In the genomic region with DNA sequence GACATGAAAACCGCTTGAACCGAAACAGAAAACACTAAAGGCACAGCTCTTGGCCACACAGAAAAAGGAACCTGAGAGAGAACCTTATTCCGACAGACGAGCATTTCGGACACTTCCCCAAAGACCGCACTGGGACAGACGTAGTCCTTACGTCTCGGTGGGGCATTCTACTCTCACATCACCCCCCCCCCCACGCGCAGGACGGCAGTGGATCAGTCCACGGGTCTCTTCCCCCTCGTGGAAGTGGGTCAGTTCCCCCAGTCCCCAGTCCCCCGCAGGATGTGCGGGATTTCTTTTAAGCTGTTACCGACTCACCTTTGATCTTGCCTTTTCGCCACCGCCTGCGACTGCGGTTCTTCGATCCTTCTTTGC, we compare ENCODE assay signal across 8 mouse cellular contexts. TPM values are rescaled to one million over a fixed set of nuclear protein-coding genes. Genes with fewer than 3 reads are reported as not detected.
DNase-seq lines count a peak whose midpoint lies in the region; ATAC-seq and TF ChIP-seq lines count a peak whose summit lies in the region.

No protein-coding gene starts in this region.

- peak overlapping the region; percentile 29; the same call in 1 of the 2 replicates for H3K27ac ChIP-seq in heart, embryonic 13.5 days (replicated peaks)
- H3K27ac ChIP-seq in MEL (ENCODE audit: control insufficient read depth, low read depth, low read length) (peak overlapping the region; percentile 32), macrophage (peak overlapping the region; percentile 87)

- WGBS in heart, embryonic 13.5 days: under 1% methylated on average over 22 of the region's 22 CpGs
- under 1% methylated on average over 22 of the region's 22 CpGs for WGBS in macrophage (ENCODE audit: missing documents)

- DNase-seq in heart, postnatal 14 days: no peak
- peak; percentile 73 for DNase-seq in MEL (ENCODE audit: low read depth, low spot score)
- DNase-seq in left cerebral cortex, postnatal 25 days (ENCODE audit: low spot score in 2 of 2): no peak
- DNase-seq in frontal cortex, postnatal 36 days (ENCODE audit: low spot score in 2 of 2): no peak
- DNase-seq in layer of hippocampus, adult 18-20 months (ENCODE audit: low spot score in 2 of 2): no peak

- H3K27me3 ChIP-seq in heart, embryonic 13.5 days (replicated peaks): no peaks in the 10 kb centered on the region
- no peaks in the 10 kb centered on the region for H3K27me3 ChIP-seq in MEL (ENCODE audit: control insufficient read depth in 1 of 2, insufficient read depth in 2 of 2, low read length in 2 of 2)

- no peak for TF ChIP-seq POLR2A in MEL (IDR thresholded peaks at IDR 0.05; ENCODE audit: control insufficient read depth in 1 of 2, insufficient read depth in 1 of 2, low read depth in 1 of 2, low read length in 2 of 2, poor library complexity in 1 of 2)

- ATAC-seq in heart, embryonic 13.5 days (ENCODE audit: extremely low read depth, insufficient number of reproducible peaks, low FRiP score, low TSS enrichment): no peak
- ATAC-seq in granulocyte monocyte progenitor cell, adult 5-6 weeks (replicated peaks; ENCODE audit: poor library complexity, severe bottlenecking): peak; percentile 63

- intact Hi-C loops in heart, postnatal 14 days (cut with DNase I): loop anchor here (5.0 kb wide), 1 partner anchor 153 kb away; no protein-coding TSS in a partner anchor
- intact Hi-C loops in left cerebral cortex, postnatal 25 days (cut with DNase I): loop anchor here (5.0 kb wide), 1 partner anchor 158 kb away; a partner anchor contains a TSS

- TF ChIP-seq RAD21 in MEL (IDR thresholded peaks at IDR 0.05; ENCODE audit: low read depth, low read length): no peak

- H3K79me2 ChIP-seq in MEL (ENCODE audit: control insufficient read depth, insufficient read depth, low read length, poor library complexity) (no peaks in the 10 kb centered on the region; the same call in 1 of the 2 replicates), macrophage (ENCODE audit: inconsistent target) (peaks cover 46% of the 10 kb centered on the region)

- peak overlapping the region; percentile 90 for H3K4me2 ChIP-seq in heart, embryonic 13.5 days

- peak overlapping the region; percentile 87 for H3K9ac ChIP-seq in heart, embryonic 13.5 days
- peak overlapping the region; percentile 69 for H3K9ac ChIP-seq in MEL (ENCODE audit: control insufficient read depth, low read depth, low read length, poor library complexity, severe bottlenecking)

- peak overlapping the region; percentile 70 for H3K4me3 ChIP-seq in heart, embryonic 13.5 days
- H3K4me3 ChIP-seq in MEL (ENCODE audit: control insufficient read depth in 1 of 2, insufficient read depth in 1 of 2, low read depth in 2 of 2, low read length in 2 of 2): peak overlapping the region; percentile 63 to 93
- peak overlapping the region; percentile 74 for H3K4me3 ChIP-seq in macrophage (ENCODE audit: inconsistent target)

- no peak for TF ChIP-seq CTCF in MEL (IDR thresholded peaks at IDR 0.05 in 2 of 3, conservative IDR thresholded peaks at IDR 0.05 in 1 of 3; ENCODE audit: control insufficient read depth in 1 of 3, insufficient read depth in 1 of 3, low read depth in 2 of 3, low read length in 3 of 3, poor library complexity in 1 of 3, severe bottlenecking in 1 of 3)

- H3K36me3 ChIP-seq in heart, embryonic 13.5 days: no peaks in the 10 kb centered on the region
- H3K36me3 ChIP-seq in MEL (ENCODE audit: control insufficient read depth in 1 of 2, insufficient read depth in 2 of 2, low read length in 2 of 2) (peaks cover 0 to 10% of the 10 kb centered on the region in 2 experiments; a peak in 2 of 4 replicates), macrophage (ENCODE audit: inconsistent target) (no peaks in the 10 kb centered on the region)

- H3K4me1 ChIP-seq in heart, embryonic 13.5 days: peaks cover 31% of the 10 kb centered on the region
- peaks cover 5 to 15% of the 10 kb centered on the region in 2 experiments; a peak in 3 of 4 replicates for H3K4me1 ChIP-seq in MEL (ENCODE audit: control insufficient read depth in 1 of 2, insufficient read depth in 2 of 2, low read length in 2 of 2)

- no peaks in the 10 kb centered on the region for H3K9me3 ChIP-seq in heart, embryonic 13.5 days
- H3K9me3 ChIP-seq in MEL (replicated peaks; ENCODE audit: insufficient read depth, low read length): no peaks in the 10 kb centered on the region

- 0 out of 4 replicates have a peak, but pooled peaks of 1 of the 2 experiments have one; percentile 5 for TF ChIP-seq EP300 in MEL (IDR thresholded peaks at IDR 0.05; ENCODE audit: low read depth in 1 of 2, low read length in 2 of 2)

TF ChIP-seq in MEL, 35 proteins besides CTCF, POLR2A, EP300 and RAD21:
- TF ChIP-seq E2F4 (IDR thresholded peaks at IDR 0.05; ENCODE audit: borderline replicate concordance, low read depth, low read length) (no peak), TBP (IDR thresholded peaks at IDR 0.05; ENCODE audit: low read depth, low read length) (0 out of 2 replicates have a peak, but pooled peaks have one; percentile 9), USF1 (IDR thresholded peaks at IDR 0.05; ENCODE audit: low read depth, low read length) (no peak), BHLHE40 (IDR thresholded peaks at IDR 0.05; ENCODE audit: borderline replicate concordance, low read depth, low read length) (no peak), NELFE (IDR thresholded peaks at IDR 0.05; ENCODE audit: low read depth, low read length) (0 out of 2 replicates have a peak, but pooled peaks have one; percentile 46), MYC (IDR thresholded peaks at IDR 0.05; ENCODE audit: low read depth, low read length) (no peak)

RNA-seq across cellular contexts. Expression of a gene that starts 3.3 kb away (rescaled TPM):
- 5.7 and 6.9 TPM in 2 replicates for polyA plus RNA-seq in heart, embryonic 13.5 days (2015; fragmentation: Nextera tagmentation; extraction: Ambion mirVana)
- 10 to 100 TPM; 43.2 to 55.0 TPM for total RNA-seq in heart, postnatal 14 days (2021)
- 4.1 and 4.5 TPM in 2 replicates for total RNA-seq in MEL (2012; rRNA removed)
- polyA plus RNA-seq in MEL (2012; ENCODE audit: insufficient read depth in 1 of 2, insufficient read length in 2 of 2, low read depth in 1 of 2, low replicate concordance in 2 of 2, missing spikeins in 1 of 2): 10 to 100 TPM in 1 of 2 experiments, not detected in 1; 15.4 TPM
- total RNA-seq in granulocyte monocyte progenitor cell, adult 5-6 weeks (2014; fragmentation: Nextera tagmentation): 10.7 and 27.1 TPM in 2 replicates
- total RNA-seq in granulocyte monocyte progenitor cell, adult 5-6 weeks (2017): 6.1 and 6.2 TPM in 2 replicates
- total RNA-seq in macrophage (2018; cell fraction: chromatin; rRNA removed): 10 to 100 TPM in 18 of 26 experiments, 1 to 10 TPM in 8; 1.6 to 42.5 (median 18.0) TPM
- 10 to 100 TPM in 22 of 26 experiments, 1 to 10 TPM in 4; 5.1 to 30.7 (median 14.5) TPM for total RNA-seq in macrophage (2018; cell fraction: cytosol; rRNA removed)
- 10 to 100 TPM in 21 of 26 experiments, 1 to 10 TPM in 5; 3.6 to 31.2 (median 17.1) TPM for total RNA-seq in macrophage (2018; cell fraction: nucleus; rRNA removed)
- polyA plus RNA-seq in macrophage (2018): 7.5 to 17.2 TPM (median 9.2 TPM) in 3 replicates
- total RNA-seq in left cerebral cortex, postnatal 25 days (2021): 1 to 10 TPM; 5.4 to 6.4 TPM
- total RNA-seq in layer of hippocampus, adult 18-20 months (2021): 10 to 100 TPM in 1 of 2 experiments, 1 to 10 TPM in 1; 9.4 to 11.0 TPM

RNA-seq across cellular contexts. Expression of a gene that starts 17.5 kb away (rescaled TPM):
- polyA plus RNA-seq in heart, embryonic 13.5 days (2015; fragmentation: Nextera tagmentation; extraction: Ambion mirVana): 0.27 and 0.40 TPM in 2 replicates
- not detected for total RNA-seq in heart, postnatal 14 days (2021)
- not detected in 2 replicates for total RNA-seq in MEL (2012; rRNA removed)
- polyA plus RNA-seq in MEL (2012; ENCODE audit: insufficient read depth in 1 of 2, insufficient read length in 2 of 2, low read depth in 1 of 2, low replicate concordance in 2 of 2, missing spikeins in 1 of 2) (not detected), macrophage (2018) (not detected in 3 replicates)
- not detected in 2 replicates for total RNA-seq in granulocyte monocyte progenitor cell, adult 5-6 weeks (2014; fragmentation: Nextera tagmentation)
- total RNA-seq in granulocyte monocyte progenitor cell, adult 5-6 weeks (2017): not detected in 2 replicates
- total RNA-seq in macrophage (2018; cell fraction: chromatin; rRNA removed): not detected
- total RNA-seq in macrophage (2018; cell fraction: cytosol; rRNA removed): not detected
- total RNA-seq in macrophage (2018; cell fraction: nucleus; rRNA removed): not detected
- total RNA-seq in left cerebral cortex, postnatal 25 days (2021): not detected
- not detected for total RNA-seq in layer of hippocampus, adult 18-20 months (2021)

RNA-seq across cellular contexts. Expression of a gene that starts 25.6 kb away (rescaled TPM):
- not detected in 2 replicates for polyA plus RNA-seq in heart, embryonic 13.5 days (2015; fragmentation: Nextera tagmentation; extraction: Ambion mirVana)
- not detected for total RNA-seq in heart, postnatal 14 days (2021)
- not detected in 2 replicates for total RNA-seq in MEL (2012; rRNA removed)
- polyA plus RNA-seq in MEL (2012; ENCODE audit: insufficient read depth in 1 of 2, insufficient read length in 2 of 2, low read depth in 1 of 2, low replicate concordance in 2 of 2, missing spikeins in 1 of 2) (not detected), macrophage (2018) (not detected in 3 replicates)
- total RNA-seq in granulocyte monocyte progenitor cell, adult 5-6 weeks (2014; fragmentation: Nextera tagmentation): not detected in 2 replicates
- not detected in 2 replicates for total RNA-seq in granulocyte monocyte progenitor cell, adult 5-6 weeks (2017)
- total RNA-seq in macrophage (2018; cell fraction: chromatin; rRNA removed): not detected
- not detected for total RNA-seq in macrophage (2018; cell fraction: cytosol; rRNA removed)
- total RNA-seq in macrophage (2018; cell fraction: nucleus; rRNA removed): not detected
- not detected for total RNA-seq in left cerebral cortex, postnatal 25 days (2021)
- total RNA-seq in layer of hippocampus, adult 18-20 months (2021): not detected

Comparison
In these comparisons a context has a peak if more than half of its experiments do, and no peak if none do; other contexts are left out.
1. H3K27ac ChIP-seq: peak in every context shown above with its lines; median percentile 87 in macrophage; 32 in MEL; 29 in heart, embryonic 13.5 days.